Mouse (Mus musculus): Measurements from ENCODE around the gene Msmp.
"Not testable (repeated sequence)": the region's sequence is repeated elsewhere in the genome, so short reads cannot be mapped to it uniquely, and the experiment has no call there.

Msmp gene

GRCm38 (mm10) chr4:43584444-43585416 lies at the start of gene Msmp:
Gene Msmp (minus strand): TSS chr4:43584494.
- DNase-seq (ENCODE audit: low read depth), result no peak

- DNase-seq (ENCODE audit: low read depth), result no peak
Observed at GRCm38 (mm10) chr4:43633736-43634135, 49.4 kb upstream of the Msmp start.

- no peak for DNase-seq (ENCODE audit: low read depth)
Observed at GRCm38 (mm10) chr4:43633296-43633695, 49.0 kb upstream of the Msmp start.

GRCm38 (mm10) chr4:43631956-43632920 lies 47.9 kb upstream of the Msmp start:
- peak; percentile 38 for DNase-seq (ENCODE audit: low read depth)

- DNase-seq (ENCODE audit: low read depth), result peak; percentile 62
Observed at GRCm38 (mm10) chr4:43631046-43631955, 47.0 kb upstream of the Msmp start, which contains the start of gene Npr2. Gene Npr2 (plus strand): TSS chr4:43631935.

- DNase-seq (ENCODE audit: low read depth), result no peak
Observed at GRCm38 (mm10) chr4:43630671-43631045, 46.4 kb upstream of the Msmp start.

GRCm38 (mm10) chr4:43630030-43630581 lies 45.8 kb upstream of the Msmp start:
- DNase-seq (ENCODE audit: low read depth), result peak; percentile 89

- DNase-seq (ENCODE audit: low read depth), result no peak
Observed at GRCm38 (mm10) chr4:43629106-43629817, 45.0 kb upstream of the Msmp start.

- no peak for DNase-seq (ENCODE audit: low read depth)
Observed at GRCm38 (mm10) chr4:43620146-43620778, 36.0 kb upstream of the Msmp start.

- DNase-seq (ENCODE audit: low read depth), result peak; percentile 15
Observed at GRCm38 (mm10) chr4:43613060-43613730, 28.9 kb upstream of the Msmp start.

GRCm38 (mm10) chr4:43612534-43612933 lies 28.2 kb upstream of the Msmp start:
- no peak for DNase-seq (ENCODE audit: low read depth)

GRCm38 (mm10) chr4:43604751-43605685 lies 20.7 kb upstream of the Msmp start:
- no peak for DNase-seq (ENCODE audit: low read depth)

- DNase-seq (ENCODE audit: low read depth), result no peak
Observed at GRCm38 (mm10) chr4:43604099-43604498, 19.8 kb upstream of the Msmp start.

GRCm38 (mm10) chr4:43600195-43600934 lies 16.1 kb upstream of the Msmp start:
- DNase-seq (ENCODE audit: low read depth), result no peak

- no peak for DNase-seq (ENCODE audit: low read depth)
Observed at GRCm38 (mm10) chr4:43598650-43599380, 14.5 kb upstream of the Msmp start.

GRCm38 (mm10) chr4:43598200-43598599 lies 13.9 kb upstream of the Msmp start:
- DNase-seq (ENCODE audit: low read depth), result peak; percentile 40

- not testable (repeated sequence) for DNase-seq (ENCODE audit: low read depth)
Observed at GRCm38 (mm10) chr4:43596597-43596996, 12.3 kb upstream of the Msmp start.
